Mouse (Mus musculus) stomach, embryonic 16.5 days (tissue): ENCODE measurements at regions not wholly inside any gene's neighbourhood (a gene's known extent, or its start where the extent isn't known, plus 50 kb on each side); places are given as distances from the start of the nearest gene placed in this dataset.

Experiments used
- ATAC-seq: fragments of 200-750 bp; cut with Nextera tagmentation; 2 replicates; pipeline ENCODE4 v1.8.0; 2017; ENCODE audit warnings: moderate number of reproducible peaks, moderate TSS enrichment; ENCODE audit not compliant: insufficient read depth, low FRiP score
- H3K27ac ChIP-seq: fragments of 300-500 bp; sonication (generic); 2 replicates; pipeline ENCODE4 v1.5.1; 2014; ENCODE audit warnings: low read length
- H3K27me3 ChIP-seq: fragments of 300-500 bp; sonication (generic); 2 replicates; pipeline ENCODE4 v1.6.1; 2014; ENCODE audit warnings: low read length, control low read depth, mixed read lengths; ENCODE audit not compliant: control insufficient read depth, insufficient read depth
- H3K36me3 ChIP-seq: fragments of 300-500 bp; sonication (generic); 2 replicates; pipeline ENCODE4 v1.6.1; 2014; ENCODE audit warnings: low read length; ENCODE audit not compliant: control insufficient read depth, insufficient read depth
- H3K4me1 ChIP-seq: fragments of 300-500 bp; sonication (generic); 2 replicates; pipeline ENCODE4 v1.6.1; 2014; ENCODE audit warnings: low read length, control low read depth, mixed read lengths; ENCODE audit not compliant: control insufficient read depth, insufficient read depth
- H3K4me2 ChIP-seq: fragments of 300-500 bp; sonication (generic); 2 replicates; pipeline ENCODE4 v1.6.1; 2014; ENCODE audit warnings: low read depth, low read length, mixed read lengths
- H3K4me3 ChIP-seq: fragments of 300-500 bp; sonication (generic); replicated peaks from 2 replicates; pipeline ENCODE4 v1.5.1; 2014; ENCODE audit warnings: mild to moderate bottlenecking, low read length
- H3K9ac ChIP-seq: fragments of 300-500 bp; sonication (generic); 2 replicates; pipeline ENCODE4 v1.6.1; 2014; ENCODE audit warnings: low read length
- H3K9me3 ChIP-seq: fragments of 300-500 bp; sonication (generic); replicated peaks from 2 replicates; pipeline ENCODE4 v1.6.1; 2016; ENCODE audit warnings: low read length, control low read depth; ENCODE audit not compliant: control insufficient read depth
- WGBS: fragments of 180-500 bp; shearing (Covaris S2); extraction: QIAGEN DNeasy Blood & Tissue Kit; methylation state at CpG from one replicate; pipeline ENCODE4 v1.1.7; 2014; 5-methylcytosine and 5-hydroxymethylcytosine counted together

DNA sequence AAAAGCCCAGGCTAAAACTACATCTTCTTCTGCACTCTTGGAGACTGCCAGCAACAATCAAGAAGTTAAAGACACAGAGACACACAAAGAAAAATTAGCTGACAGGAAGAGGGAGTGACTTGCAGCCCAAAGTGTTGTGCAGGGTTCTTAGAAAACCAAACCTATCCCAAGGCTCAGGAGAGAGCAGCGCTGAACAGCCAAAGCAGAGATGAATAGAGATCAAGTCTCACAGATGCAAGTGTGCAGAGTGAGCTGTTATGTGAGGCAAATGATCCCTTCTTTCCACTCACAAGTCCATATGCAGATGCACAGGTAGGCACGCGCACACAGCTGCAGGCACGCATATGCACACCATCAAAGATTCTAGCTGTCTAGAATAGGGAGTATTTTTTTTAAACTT is 318.0 kb upstream of the Npvf start:
- 56% methylated on average over 4 of the region's 4 CpGs for WGBS
- Histone ChIP-seq H3K4me1 (peaks cover 12% of the 10 kb centered on the region; the same call in 1 of the 2 replicates), H3K9ac (no peak overlapping the region), H3K4me3 (no peak overlapping the region), H3K27ac (no peak overlapping the region), H3K27me3 (no peaks in the 10 kb centered on the region), H3K9me3 (no peaks in the 10 kb centered on the region), H3K36me3 (no peaks in the 10 kb centered on the region), H3K4me2 (no peak overlapping the region)
- no peak for ATAC-seq

DNA sequence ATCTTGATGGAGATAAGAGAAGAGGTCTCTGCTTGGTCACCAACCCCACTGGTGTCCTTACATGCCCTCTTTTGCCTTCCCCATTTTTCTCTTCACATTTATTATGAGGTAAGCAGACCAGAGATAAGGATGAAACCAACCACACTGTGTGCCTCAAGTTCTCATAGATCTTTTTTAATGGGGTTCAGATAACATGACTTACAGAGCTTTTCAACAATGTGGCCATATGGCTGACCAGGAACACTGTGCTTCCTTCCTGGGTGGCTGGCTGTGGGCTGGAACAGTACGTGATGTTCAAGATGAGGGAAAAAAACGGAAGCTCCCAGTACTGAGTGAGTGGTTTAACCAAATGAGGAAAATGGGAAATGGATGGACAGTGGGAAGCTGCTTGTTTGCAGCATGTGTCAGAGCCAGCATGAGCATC is 319.0 kb upstream of the Npvf start:
- H3K9ac ChIP-seq = no peak overlapping the region
- no peaks in the 10 kb centered on the region for H3K9me3 ChIP-seq
- WGBS = 70% methylated on average over 2 of the region's 2 CpGs
- no peak for ATAC-seq
- H3K36me3 ChIP-seq = no peaks in the 10 kb centered on the region
- no peak overlapping the region for H3K4me3 ChIP-seq
- peaks cover 19% of the 10 kb centered on the region for H3K4me1 ChIP-seq
- peak overlapping the region; percentile 48 for H3K27ac ChIP-seq
- H3K27me3 ChIP-seq = no peaks in the 10 kb centered on the region
- H3K4me2 ChIP-seq = no peak overlapping the region

DNA sequence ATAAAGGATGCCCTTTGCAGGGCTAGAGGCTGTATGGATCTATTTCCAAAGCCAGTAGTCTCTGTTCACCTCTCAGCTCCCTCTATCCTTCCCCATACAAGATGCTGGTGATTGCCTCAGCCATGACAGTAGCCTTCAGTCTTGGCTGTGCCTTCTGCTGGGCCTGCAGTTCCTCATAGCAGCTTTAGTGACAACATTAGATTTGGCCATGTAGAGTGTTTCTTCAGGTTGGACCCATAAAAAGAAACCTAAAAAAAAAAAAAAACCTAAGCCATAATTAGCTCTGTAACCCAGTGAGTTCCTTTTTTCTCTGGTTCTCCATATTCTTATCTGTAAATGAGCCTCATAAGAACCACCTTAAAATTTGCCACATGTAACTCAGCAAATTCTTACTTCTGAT is 319.6 kb upstream of the Npvf start:
- no peak overlapping the region for H3K4me2 ChIP-seq
- H3K4me3 ChIP-seq = no peak overlapping the region
- peaks cover 24% of the 10 kb centered on the region for H3K4me1 ChIP-seq
- H3K9ac ChIP-seq = no peak overlapping the region
- H3K27ac ChIP-seq = peak overlapping the region; percentile 48
- H3K27me3 ChIP-seq = no peaks in the 10 kb centered on the region
- no peak for ATAC-seq
- H3K9me3 ChIP-seq = no peaks in the 10 kb centered on the region
- H3K36me3 ChIP-seq = no peaks in the 10 kb centered on the region

GRCm38 (mm10) chr6:50974961-50975360 is 320.7 kb upstream of the Npvf start:
- no peak for ATAC-seq
- H3K36me3 ChIP-seq = no peaks in the 10 kb centered on the region
- H3K9ac ChIP-seq = no peak overlapping the region
- no peaks in the 10 kb centered on the region for H3K9me3 ChIP-seq
- no peak overlapping the region for H3K4me2 ChIP-seq
- peaks cover 26% of the 10 kb centered on the region for H3K4me1 ChIP-seq
- no peak overlapping the region for H3K27ac ChIP-seq
- WGBS = 34% methylated on average over 1 of the region's 1 CpGs
- H3K4me3 ChIP-seq = no peak overlapping the region
- no peaks in the 10 kb centered on the region for H3K27me3 ChIP-seq

GRCm38 (mm10) chr6:50976973-50977372 is 322.7 kb upstream of the Npvf start:
- Histone ChIP-seq H3K27me3 (no peaks in the 10 kb centered on the region), H3K4me2 (no peak overlapping the region), H3K4me1 (peaks cover 40% of the 10 kb centered on the region), H3K27ac (no peak overlapping the region; the same call in 1 of the 2 replicates), H3K36me3 (no peaks in the 10 kb centered on the region), H3K9ac (no peak overlapping the region), H3K9me3 (no peaks in the 10 kb centered on the region), H3K4me3 (no peak overlapping the region)
- 38% methylated on average over 7 of the region's 7 CpGs for WGBS
- no peak for ATAC-seq

DNA sequence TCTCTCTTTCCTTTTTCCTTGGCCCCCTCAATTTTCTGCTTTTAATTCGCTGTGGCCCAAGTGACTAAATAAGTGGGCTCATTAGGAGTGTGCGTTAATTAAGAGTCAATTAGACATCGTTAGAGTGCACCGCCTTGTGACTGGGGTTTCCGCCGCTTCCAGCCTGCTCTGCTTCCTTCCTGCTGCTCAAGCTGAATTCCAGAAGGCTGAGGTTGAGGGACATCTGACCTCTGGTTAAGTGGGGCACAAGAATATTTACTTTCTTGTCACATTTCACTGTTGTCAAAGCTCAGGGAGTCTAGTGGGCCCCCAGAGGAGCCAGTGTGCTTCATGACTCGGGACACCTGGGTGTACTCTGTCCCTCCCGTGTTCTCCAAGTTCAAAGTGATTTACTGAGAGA is 323.1 kb upstream of the Npvf start:
- H3K9me3 ChIP-seq = no peaks in the 10 kb centered on the region
- H3K36me3 ChIP-seq = no peaks in the 10 kb centered on the region
- no peak overlapping the region for H3K9ac ChIP-seq
- no peak overlapping the region for H3K4me2 ChIP-seq
- peaks cover 44% of the 10 kb centered on the region for H3K4me1 ChIP-seq
- peak overlapping the region; percentile 76; the same call in 1 of the 2 replicates for H3K27ac ChIP-seq
- H3K4me3 ChIP-seq = no peak overlapping the region
- ATAC-seq = no peak
- WGBS = 36% methylated on average over 8 of the region's 8 CpGs
- H3K27me3 ChIP-seq = no peaks in the 10 kb centered on the region

- peaks cover 50% of the 10 kb centered on the region for H3K4me1 ChIP-seq
- WGBS = 39% methylated on average over 4 of the region's 4 CpGs
These were observed 323.8 kb upstream of the Npvf start for GRCm38 (mm10) chr6:50978016-50978415.

DNA sequence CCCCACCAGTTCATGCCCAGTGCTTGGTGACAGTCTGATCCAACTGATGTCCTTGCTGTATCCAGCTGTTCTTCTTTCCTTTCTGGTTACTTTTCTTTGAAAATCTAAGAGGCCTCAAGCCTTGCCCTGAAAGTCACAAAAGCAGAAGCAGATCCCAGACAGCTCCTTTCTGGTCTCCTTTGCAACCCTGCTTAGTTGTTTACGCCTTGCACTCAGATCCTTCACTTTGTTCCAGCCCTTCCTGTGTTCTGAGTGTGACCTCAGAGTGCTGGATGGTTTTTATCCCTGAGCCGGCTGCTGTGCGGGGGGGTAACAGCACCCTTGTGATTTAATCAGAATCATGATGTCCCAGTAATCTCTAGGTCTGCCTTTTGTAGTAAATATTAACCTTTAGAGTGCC is 324.3 kb upstream of the Npvf start:
- H3K36me3 ChIP-seq = no peaks in the 10 kb centered on the region
- H3K27me3 ChIP-seq = no peaks in the 10 kb centered on the region
- WGBS = 23% methylated on average over 3 of the region's 3 CpGs
- 0 out of 2 replicates have a peak overlapping the region, but pooled peaks have one; percentile 2 for H3K9ac ChIP-seq
- no peak overlapping the region for H3K4me2 ChIP-seq
- peaks cover 49% of the 10 kb centered on the region for H3K4me1 ChIP-seq
- H3K9me3 ChIP-seq = no peaks in the 10 kb centered on the region
- ATAC-seq = no peak
- H3K27ac ChIP-seq = peak overlapping the region; percentile 76
- H3K4me3 ChIP-seq = no peak overlapping the region

More at GRCm38 (mm10) chr6:50978016-50978415, 323.8 kb upstream of the Npvf start:
- peak overlapping the region; percentile 76 for H3K27ac ChIP-seq
- no peak overlapping the region for H3K4me3 ChIP-seq
- no peak for ATAC-seq
- no peaks in the 10 kb centered on the region for H3K9me3 ChIP-seq
- H3K36me3 ChIP-seq = no peaks in the 10 kb centered on the region
- no peak overlapping the region for H3K4me2 ChIP-seq
- H3K9ac ChIP-seq = 0 out of 2 replicates have a peak overlapping the region, but pooled peaks have one; percentile 2
- no peaks in the 10 kb centered on the region for H3K27me3 ChIP-seq

- Histone ChIP-seq H3K9me3 (no peaks in the 10 kb centered on the region), H3K27ac (peak overlapping the region; percentile 91), H3K36me3 (no peaks in the 10 kb centered on the region), H3K4me3 (no peak overlapping the region), H3K4me2 (no peak overlapping the region), H3K9ac (no peak overlapping the region), H3K4me1 (peaks cover 51% of the 10 kb centered on the region), H3K27me3 (no peaks in the 10 kb centered on the region)
- 21% methylated on average over 1 of the region's 1 CpGs for WGBS
- ATAC-seq = no peak
These were observed 325.5 kb upstream of the Npvf start for GRCm38 (mm10) chr6:50979764-50980163.

GRCm38 (mm10) chr6:50980311-50980710 is 326.1 kb upstream of the Npvf start:
- 64% methylated on average over 4 of the region's 4 CpGs for WGBS
- Histone ChIP-seq H3K4me2 (no peak overlapping the region), H3K9me3 (no peaks in the 10 kb centered on the region), H3K27me3 (no peaks in the 10 kb centered on the region), H3K4me3 (no peak overlapping the region), H3K9ac (no peak overlapping the region), H3K4me1 (peaks cover 55% of the 10 kb centered on the region), H3K27ac (peak overlapping the region; percentile 91), H3K36me3 (no peaks in the 10 kb centered on the region)
- ATAC-seq = no peak
